Mouse (Mus musculus): Measurements from ENCODE around the gene Pkhd1.
A peak's percentile ranks its signal among the peaks of the same experiment; 100 is the strongest.

Gene Pkhd1

GRCm38 (mm10) chr1:20617849-20618530 is at the start of gene Pkhd1:
Gene Pkhd1, minus strand, starts transcription at chr1:20618064.
- DNase-seq (ENCODE audit: low read depth), result no peak

GRCm38 (mm10) chr1:20667567-20667966 is 49.7 kb upstream of the Pkhd1 start:
- no peak for DNase-seq (ENCODE audit: low read depth)

- no peak for DNase-seq (ENCODE audit: low read depth)
Measured at GRCm38 (mm10) chr1:20666233-20666632, 48.4 kb upstream of the Pkhd1 start.

- DNase-seq (ENCODE audit: low read depth), result no peak
Measured at GRCm38 (mm10) chr1:20655085-20655484, 37.2 kb upstream of the Pkhd1 start.

- no peak for DNase-seq (ENCODE audit: low read depth)
Measured at GRCm38 (mm10) chr1:20653513-20654506, 35.9 kb upstream of the Pkhd1 start.

DNA sequence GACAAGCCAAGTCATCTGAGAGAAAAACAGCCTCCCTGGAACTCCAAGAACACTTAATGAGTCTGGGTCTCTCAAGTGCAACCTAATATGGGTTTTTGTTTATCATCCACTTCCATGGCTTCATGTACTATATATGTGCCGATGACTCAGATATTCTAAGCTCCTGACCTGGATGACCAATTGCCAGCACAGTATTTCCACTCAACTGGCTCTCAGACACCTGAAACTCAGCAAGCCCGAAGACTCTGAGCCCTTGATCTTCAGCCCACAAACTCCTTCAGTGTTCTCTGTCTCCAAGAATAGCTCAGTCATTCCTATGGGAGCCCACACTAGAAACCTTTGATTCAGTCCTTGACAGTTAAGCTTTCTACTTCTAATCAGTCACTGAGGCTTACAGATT is 17.0 kb upstream of the Pkhd1 start:
- no peak for DNase-seq (ENCODE audit: low read depth)

- DNase-seq (ENCODE audit: low read depth), result no peak
Measured at GRCm38 (mm10) chr1:20633276-20633869, 15.5 kb upstream of the Pkhd1 start.

DNA sequence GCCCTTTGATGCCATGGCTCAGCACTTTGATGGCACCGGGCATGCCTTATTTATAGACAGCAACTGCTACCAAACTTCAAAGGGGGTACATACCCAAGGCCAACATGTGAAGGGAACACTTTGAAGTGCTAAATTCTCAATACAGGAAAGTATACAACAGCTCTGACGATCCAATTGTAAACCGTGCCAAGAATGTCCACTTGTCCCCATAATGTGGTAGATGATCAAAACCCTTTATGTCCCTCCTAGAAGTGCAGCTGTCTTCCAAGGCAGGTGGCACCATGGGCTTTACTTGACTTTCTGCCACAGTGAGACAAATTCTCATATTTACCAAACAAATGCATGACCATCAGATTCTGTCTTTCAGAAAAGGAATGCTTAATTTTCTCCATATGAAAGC is 6.7 kb upstream of the Pkhd1 start:
- DNase-seq (ENCODE audit: low read depth), result no peak

DNA sequence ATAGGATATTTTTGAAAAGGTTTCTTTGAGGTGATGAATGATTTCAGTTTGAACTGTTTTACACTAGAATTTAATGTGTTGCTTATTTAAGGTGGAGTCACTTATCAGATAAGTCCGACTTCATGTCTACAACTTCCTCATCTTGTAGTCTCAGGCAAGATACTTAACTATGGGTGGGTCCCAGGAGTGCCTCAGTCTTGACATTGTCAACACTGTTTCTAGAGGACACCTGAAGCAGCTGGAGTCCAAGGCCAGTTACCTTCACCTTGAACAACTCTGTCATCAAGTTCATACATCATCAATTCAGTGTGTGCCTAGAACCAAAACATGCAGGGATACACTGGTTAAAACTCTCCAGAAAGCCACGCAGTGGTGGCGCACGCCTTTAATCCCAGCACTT is 5.5 kb upstream of the Pkhd1 start:
- no peak for DNase-seq (ENCODE audit: low read depth)

DNA sequence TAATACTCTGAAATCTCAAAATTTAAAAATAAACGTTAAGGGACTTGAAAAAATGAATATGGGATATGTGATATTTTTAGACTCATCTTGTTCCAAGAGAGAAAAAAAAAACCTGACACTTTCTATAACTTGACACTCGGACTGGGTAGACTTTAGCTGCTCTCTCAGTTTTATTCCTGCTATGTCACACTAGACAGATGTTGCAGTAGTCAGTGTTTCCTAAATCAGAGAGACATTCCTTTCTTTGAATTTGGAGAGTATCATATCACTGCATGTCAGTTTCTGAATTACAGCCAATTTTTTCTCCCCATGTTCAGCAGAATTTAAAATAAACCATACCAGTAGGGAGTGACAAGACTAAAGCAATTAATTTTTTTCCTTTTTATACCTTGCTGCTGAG is 2.7 kb upstream of the Pkhd1 start:
- DNase-seq (ENCODE audit: low read depth), result no peak

DNA sequence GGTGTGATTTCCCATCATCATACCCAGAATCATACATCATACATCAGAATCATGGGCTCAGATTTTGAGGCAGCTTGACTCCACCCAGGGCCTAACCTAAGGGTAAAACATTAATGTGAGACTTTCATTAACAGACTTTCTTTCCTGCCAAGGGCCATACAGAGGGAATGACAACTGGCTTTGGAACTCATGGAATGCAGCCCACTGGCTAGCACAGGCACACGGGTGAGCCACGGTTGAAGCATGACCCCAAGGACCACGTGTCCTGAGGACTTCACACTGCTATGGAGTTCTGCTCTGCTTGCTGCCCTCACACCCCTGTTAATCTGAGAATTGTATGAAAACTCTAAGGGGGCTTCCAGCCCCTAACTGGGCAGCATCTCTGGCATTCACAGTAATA is 1.5 kb upstream of the Pkhd1 start:
- DNase-seq (ENCODE audit: low read depth), result no peak

DNA sequence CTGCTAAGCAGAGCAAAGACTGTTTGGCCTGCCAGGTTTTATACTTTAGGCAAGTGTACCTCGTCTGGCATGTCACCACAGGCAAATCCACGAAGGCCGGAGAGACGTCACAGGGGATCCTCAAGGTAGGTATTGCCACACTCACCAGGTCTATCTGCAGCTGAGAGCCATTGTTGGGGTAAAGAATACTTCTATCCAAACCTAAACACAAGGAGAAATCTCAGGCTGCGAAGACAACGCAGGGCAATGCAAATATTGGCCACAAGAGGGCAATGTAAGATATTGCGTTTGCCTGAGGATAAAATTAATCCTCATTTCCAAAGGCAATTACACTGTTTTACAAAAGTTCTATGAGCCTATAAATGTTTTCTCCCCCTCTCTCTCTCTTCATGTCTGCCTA is 5.2 kb downstream of the Pkhd1 start:
- peak; percentile 40 for DNase-seq (ENCODE audit: low read depth)

DNA sequence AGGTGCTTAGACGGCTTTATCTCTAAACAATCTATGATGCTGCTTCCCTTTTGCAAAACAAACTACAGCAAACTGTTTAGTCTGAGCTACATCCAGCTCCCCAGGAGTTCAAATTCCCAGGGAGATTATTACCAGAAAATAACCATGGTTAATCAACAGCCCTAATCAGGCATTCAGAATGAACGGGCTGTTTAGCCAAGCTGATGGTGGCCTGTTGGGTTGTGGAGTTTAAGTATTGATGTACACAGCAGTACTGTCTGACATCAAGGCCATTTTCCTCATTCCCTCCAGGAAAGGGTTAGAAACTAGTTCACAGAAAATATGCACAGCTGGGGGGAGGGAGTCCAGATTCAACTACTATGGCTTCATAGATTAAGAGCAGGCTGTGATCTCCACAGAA is 12.4 kb downstream of the Pkhd1 start:
- no peak for DNase-seq (ENCODE audit: low read depth)

DNA sequence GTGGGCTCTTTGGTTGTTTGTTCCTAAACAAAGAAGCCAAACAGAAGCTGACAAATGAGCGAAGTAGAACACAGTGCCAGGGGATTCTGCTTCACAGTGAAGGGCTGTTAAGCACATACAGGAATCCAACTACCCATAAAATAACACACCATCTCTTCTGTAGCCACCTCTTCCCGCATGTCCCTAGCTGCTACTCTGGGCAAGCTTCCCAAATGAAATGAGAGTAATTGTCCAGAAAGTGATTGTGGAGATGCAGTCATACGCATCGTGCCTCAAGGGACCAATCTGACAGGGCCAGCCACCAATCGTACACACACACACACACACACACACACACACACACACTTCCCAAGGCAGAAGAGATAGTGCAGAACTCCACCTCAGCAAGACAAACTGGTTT is 27.4 kb downstream of the Pkhd1 start:
- no peak for DNase-seq (ENCODE audit: low read depth)

DNA sequence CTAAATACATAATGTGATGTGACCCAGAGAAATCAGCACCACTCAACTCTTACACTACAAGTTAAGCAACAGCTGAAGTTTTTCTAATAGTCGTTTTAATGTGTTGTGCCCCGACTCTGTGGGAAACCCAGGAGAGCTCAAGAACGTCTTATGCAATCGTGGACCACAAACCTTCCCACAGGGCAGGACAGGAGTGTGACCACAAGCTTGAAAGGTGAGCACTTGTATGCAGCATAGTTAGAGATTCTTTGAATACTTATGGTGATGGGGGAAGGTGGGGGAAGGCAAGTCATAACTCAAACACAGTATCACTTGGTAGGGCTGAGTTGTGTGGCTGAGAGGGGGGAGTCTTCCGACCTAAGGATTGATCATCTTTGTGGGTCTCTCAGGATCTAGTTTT is 46.4 kb downstream of the Pkhd1 start:
- no peak for DNase-seq (ENCODE audit: low read depth)

- DNase-seq (ENCODE audit: low read depth), result no peak
Measured at GRCm38 (mm10) chr1:20569430-20569829, 48.4 kb downstream of the Pkhd1 start.

DNA sequence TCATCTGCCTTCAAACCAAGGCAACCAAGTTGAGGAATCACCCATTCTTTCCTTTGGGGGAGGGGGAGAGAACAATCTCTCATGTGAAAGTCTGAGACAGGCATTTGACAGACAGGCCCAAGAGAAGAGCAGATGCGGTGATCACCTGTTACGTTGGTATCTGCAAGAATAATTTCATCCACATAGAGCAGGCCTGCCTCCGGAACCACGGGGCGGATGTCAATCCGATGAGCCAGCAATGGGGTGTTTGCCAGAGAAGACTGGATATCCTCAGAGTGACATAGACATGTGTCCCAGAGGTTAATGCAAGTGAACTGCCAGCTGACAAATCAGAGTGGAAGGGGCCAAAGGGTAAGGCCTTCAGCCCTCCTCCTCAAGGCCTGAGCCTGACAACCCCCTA is 59.4 kb downstream of the Pkhd1 start:
- DNase-seq (ENCODE audit: low read depth), result no peak

- DNase-seq (ENCODE audit: low read depth), result peak; percentile 19
Measured at GRCm38 (mm10) chr1:20554398-20554797, 63.5 kb downstream of the Pkhd1 start.

- no peak for DNase-seq (ENCODE audit: low read depth)
Measured at GRCm38 (mm10) chr1:20551334-20551733, 66.5 kb downstream of the Pkhd1 start.

DNA sequence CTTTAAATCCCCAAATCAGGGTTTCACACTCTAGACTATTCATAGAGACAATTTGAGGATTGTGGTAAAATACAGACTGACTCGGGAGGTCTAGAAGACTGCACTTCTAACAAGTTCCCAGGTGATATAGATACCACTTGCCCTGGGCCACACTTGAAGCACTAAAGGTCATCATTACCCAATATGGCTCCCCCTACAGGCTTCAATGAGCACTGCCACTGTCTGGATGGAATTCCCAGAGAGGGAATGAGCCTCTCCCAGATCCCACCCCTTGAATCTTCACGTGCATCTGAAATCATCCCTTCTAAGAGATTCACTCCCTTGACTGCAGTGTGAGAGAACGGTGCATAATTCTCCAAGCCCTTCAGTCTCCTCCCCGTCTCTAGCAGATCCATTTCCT is 73.3 kb downstream of the Pkhd1 start:
- DNase-seq (ENCODE audit: low read depth), result no peak

DNA sequence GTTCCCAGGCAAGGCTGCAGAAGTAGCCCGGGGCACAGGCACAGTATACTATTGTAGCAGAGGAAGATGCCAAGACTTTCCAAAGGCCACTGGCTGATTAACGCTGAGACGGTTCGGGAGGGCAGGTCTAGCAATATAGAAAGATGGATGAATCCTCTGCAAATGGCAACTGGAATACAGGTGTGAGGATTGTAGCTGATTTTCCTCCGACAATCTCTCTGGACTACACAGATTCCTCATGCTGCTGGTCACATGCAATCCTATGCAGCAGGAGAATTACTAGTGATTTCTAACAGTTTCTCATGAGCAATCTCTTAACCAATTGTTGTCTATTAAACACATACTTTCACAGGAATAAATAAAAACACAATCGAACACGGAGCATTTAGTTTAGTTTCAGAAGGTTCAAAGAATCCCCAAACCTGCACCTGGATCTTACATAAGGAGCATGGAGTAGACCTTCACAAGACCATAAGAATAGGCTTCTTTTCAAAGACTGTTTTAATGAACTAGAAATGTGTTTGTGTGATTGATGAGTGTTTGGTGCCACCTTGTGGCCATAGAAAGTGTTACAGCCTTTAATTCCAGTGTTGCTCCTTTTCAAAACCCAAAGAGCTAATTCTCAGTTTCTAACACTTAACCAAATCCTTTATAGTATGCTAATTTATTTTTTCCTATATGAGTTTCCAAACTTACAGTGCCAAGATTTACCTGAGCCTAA is 104.3 kb downstream of the Pkhd1 start:
- DNase-seq (ENCODE audit: low read depth), result peak; percentile 58

- DNase-seq (ENCODE audit: low read depth), result no peak
Measured at GRCm38 (mm10) chr1:20498965-20499364, 118.9 kb downstream of the Pkhd1 start.

Data from induced T-regulatory cell, adult 2 months (primary cell).